Mouse (Mus musculus) adrenal gland, postnatal 36 days (tissue): Measurements from ENCODE around the gene Ppp6r1. TPM values are rescaled to one million over a fixed set of nuclear protein-coding genes. Genes with fewer than 3 reads are reported as not detected.

ENCODE experiments used
- DNase-seq, 2 experiments: peaks; one replicate each; pipeline ENCODE4 v3.0.0; 2021; ENCODE audit warnings: mixed read lengths in 1 of 2
- total RNA-seq, 2 experiments: library from RNA; stranded (reverse); gene quantifications; 2 replicates each; pipeline ENCODE4 v1.2.3; 2021

Gene Ppp6r1
- total RNA-seq, 2 experiments from 2014 or later, result 82.6 to 89.5 TPM

GRCm38 (mm10) chr7:4658128-4658907 is 501 bp downstream of the Ppp6r1 start:
- peak; percentile 24 to 64 for DNase-seq

GRCm38 (mm10) chr7:4657521-4658127 is 1.2 kb downstream of the Ppp6r1 start:
- peak in 1 of 2 experiments; percentile 11 for DNase-seq

- no peak for DNase-seq
These were observed 2.0 kb downstream of the Ppp6r1 start for GRCm38 (mm10) chr7:4656818-4657217.

GRCm38 (mm10) chr7:4655916-4656315 is 2.9 kb downstream of the Ppp6r1 start:
- DNase-seq, result no peak

GRCm38 (mm10) chr7:4655393-4655792 is 3.4 kb downstream of the Ppp6r1 start:
- no peak for DNase-seq

- DNase-seq, result no peak
These were observed 4.6 kb downstream of the Ppp6r1 start for GRCm38 (mm10) chr7:4654221-4654620.

- DNase-seq, result peak in 1 of 2 experiments; percentile 36
These were observed 5.0 kb downstream of the Ppp6r1 start for GRCm38 (mm10) chr7:4653780-4654179.

- DNase-seq, result no peak
These were observed 5.5 kb downstream of the Ppp6r1 start for GRCm38 (mm10) chr7:4653351-4653750.

- DNase-seq, result no peak
These were observed 6.1 kb downstream of the Ppp6r1 start for GRCm38 (mm10) chr7:4652726-4653125.

- DNase-seq, result peak in 1 of 2 experiments; percentile 24
These were observed 7.2 kb downstream of the Ppp6r1 start for GRCm38 (mm10) chr7:4651581-4651980.

- no peak for DNase-seq
These were observed 10.8 kb downstream of the Ppp6r1 start for GRCm38 (mm10) chr7:4647992-4648391.

GRCm38 (mm10) chr7:4647291-4647690 is 11.5 kb downstream of the Ppp6r1 start:
- DNase-seq, result peak; percentile 53 to 54

GRCm38 (mm10) chr7:4646806-4647205 is 12.0 kb downstream of the Ppp6r1 start:
- DNase-seq, result no peak

- DNase-seq, result no peak
These were observed 15.6 kb downstream of the Ppp6r1 start for GRCm38 (mm10) chr7:4643225-4643624.

- peak; percentile 46 to 48 for DNase-seq
These were observed 16.9 kb downstream of the Ppp6r1 start for GRCm38 (mm10) chr7:4641956-4642355.

- DNase-seq, result no peak
These were observed 17.7 kb downstream of the Ppp6r1 start for GRCm38 (mm10) chr7:4641155-4641554.

- no peak for DNase-seq
These were observed 22.6 kb downstream of the Ppp6r1 start for GRCm38 (mm10) chr7:4636179-4636578.

- no peak for DNase-seq
These were observed 27.8 kb downstream of the Ppp6r1 start, which contains the start of gene Tmem86b for GRCm38 (mm10) chr7:4631031-4631430. Tmem86b (minus strand) TSS chr7:4631422.

GRCm38 (mm10) chr7:4630198-4630597 is 28.6 kb downstream of the Ppp6r1 start:
- DNase-seq, result no peak

- DNase-seq, result no peak
These were observed 29.2 kb downstream of the Ppp6r1 start for GRCm38 (mm10) chr7:4629586-4629985.

GRCm38 (mm10) chr7:4625928-4626327 is 32.9 kb downstream of the Ppp6r1 start:
- no peak for DNase-seq

GRCm38 (mm10) chr7:4624343-4624742 is 34.5 kb downstream of the Ppp6r1 start:
- DNase-seq, result no peak

- DNase-seq, result peak; percentile 68 to 70
These were observed 35.2 kb downstream of the Ppp6r1 start for GRCm38 (mm10) chr7:4623544-4624189.
